Mouse (Mus musculus): ENCODE data around the gene Fermt3. TPM values are rescaled to one million over a fixed set of nuclear protein-coding genes. Genes with fewer than 3 reads are reported as not detected.

Fermt3 gene
- polyA plus RNA-seq, 1 experiment = 48.3 TPM

- Histone ChIP-seq H3K9me3 (ENCODE audit: control insufficient read depth, low read length) (no peaks in the 10 kb centered on the region), H3K27me3 (ENCODE audit: control insufficient read depth) (no peaks in the 10 kb centered on the region), H3K36me3 (ENCODE audit: control insufficient read depth) (peaks cover 23% of the 10 kb centered on the region), H3K4me1 (ENCODE audit: control insufficient read depth) (peaks cover 39% of the 10 kb centered on the region), H3K4me3 (replicated peaks) (peak overlapping the region; percentile 73)
- TF ChIP-seq TAL1 (IDR thresholded peaks at IDR 0.05; ENCODE audit: low read length) = no peak
- TF ChIP-seq GATA1 (IDR thresholded peaks at IDR 0.05; ENCODE audit: low read length) = no peak
These were observed 21.4 kb upstream of the Fermt3 start for GRCm38 (mm10) chr19:7040637-7041130.

DNA sequence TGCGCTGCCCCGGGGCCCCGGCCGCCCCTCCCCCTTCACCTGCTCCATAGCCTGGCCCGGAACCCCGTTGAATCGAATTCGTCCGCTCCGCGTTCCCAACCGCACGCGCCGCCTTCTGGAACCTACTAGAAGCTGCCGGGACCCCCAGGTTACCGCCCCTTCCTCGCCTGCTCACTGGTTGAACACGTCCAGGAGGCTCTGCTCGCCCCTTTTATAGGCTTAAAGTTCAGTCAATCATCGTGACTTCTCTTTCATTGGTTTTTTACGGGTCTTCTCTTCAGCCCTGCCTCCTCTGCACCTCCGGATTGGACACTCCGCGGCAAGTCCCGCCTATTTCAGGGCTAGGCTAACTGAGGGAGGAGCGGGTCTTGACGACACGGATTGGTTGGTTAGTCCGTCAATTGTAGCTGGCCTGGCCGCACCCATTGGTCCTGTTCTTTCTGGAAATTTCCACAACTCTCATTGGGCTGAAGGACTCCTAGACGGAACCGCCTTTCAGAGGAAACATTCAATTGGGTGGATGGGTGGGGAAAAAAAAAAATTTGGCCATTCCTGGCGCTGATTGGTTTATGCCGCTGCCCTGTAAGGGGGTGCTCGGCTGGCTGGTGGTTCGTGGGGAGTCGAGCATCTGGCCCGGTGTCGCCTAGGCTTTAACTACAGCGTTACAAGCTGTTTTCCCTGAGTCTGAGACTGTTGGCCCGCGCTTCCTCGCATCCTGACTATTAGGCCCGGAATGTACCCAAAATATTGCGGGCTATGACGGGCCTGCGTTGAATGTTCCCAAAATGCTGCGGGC, 20.8 kb upstream of the Fermt3 start, which contains the start of gene Stip1:
TSS of gene Stip1 (minus strand) at position 127 of the 796 bp plus-strand sequence.
- Histone ChIP-seq H3K36me3 (ENCODE audit: control insufficient read depth) (peaks cover 29% of the 10 kb centered on the region), H3K27me3 (ENCODE audit: control insufficient read depth) (no peaks in the 10 kb centered on the region), H3K4me3 (replicated peaks) (peak within 1 kb of the TSS; percentile 73), H3K4me1 (ENCODE audit: control insufficient read depth) (peaks cover 41% of the 10 kb centered on the region), H3K9me3 (ENCODE audit: control insufficient read depth, low read length) (no peaks in the 10 kb centered on the region)
- TF ChIP-seq TAL1 (IDR thresholded peaks at IDR 0.05; ENCODE audit: low read length) = no peak
- no peak for TF ChIP-seq GATA1 (IDR thresholded peaks at IDR 0.05; ENCODE audit: low read length)

- Histone ChIP-seq H3K27me3 (ENCODE audit: control insufficient read depth) (no peaks in the 10 kb centered on the region), H3K9me3 (ENCODE audit: control insufficient read depth, low read length) (no peaks in the 10 kb centered on the region), H3K4me1 (ENCODE audit: control insufficient read depth) (peaks cover 41% of the 10 kb centered on the region), H3K4me3 (replicated peaks) (peak overlapping the region; percentile 73), H3K36me3 (ENCODE audit: control insufficient read depth) (peaks cover 36% of the 10 kb centered on the region)
- TF ChIP-seq TAL1 (IDR thresholded peaks at IDR 0.05; ENCODE audit: low read length) = no peak
- TF ChIP-seq GATA1 (IDR thresholded peaks at IDR 0.05; ENCODE audit: low read length) = no peak
These were observed 19.9 kb upstream of the Fermt3 start for GRCm38 (mm10) chr19:7039088-7039720.

DNA sequence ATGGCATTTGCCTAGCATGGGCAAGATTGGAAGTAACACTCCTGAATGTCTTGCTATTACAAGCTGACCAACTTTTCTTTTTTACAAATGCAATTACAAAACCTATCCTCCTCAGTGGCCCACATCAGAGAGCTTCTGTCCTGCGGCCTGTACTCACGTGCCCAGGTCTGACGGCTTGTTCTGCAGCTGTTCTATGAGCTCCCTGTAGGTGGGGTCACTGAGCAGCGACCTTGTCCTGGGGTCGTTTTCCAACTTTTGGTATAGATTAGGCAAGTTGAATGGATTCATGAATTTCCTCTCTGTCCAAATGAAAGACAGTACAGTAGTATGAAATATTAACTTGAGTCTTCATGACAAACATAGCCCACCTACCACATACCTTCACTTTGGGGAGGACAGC, 14.7 kb upstream of the Fermt3 start:
- Histone ChIP-seq H3K4me3 (replicated peaks) (no peak overlapping the region), H3K36me3 (ENCODE audit: control insufficient read depth) (peaks cover 88% of the 10 kb centered on the region), H3K27me3 (ENCODE audit: control insufficient read depth) (no peaks in the 10 kb centered on the region), H3K9me3 (ENCODE audit: control insufficient read depth, low read length) (no peaks in the 10 kb centered on the region), H3K4me1 (ENCODE audit: control insufficient read depth) (peaks cover 26% of the 10 kb centered on the region)
- TF ChIP-seq GATA1 (IDR thresholded peaks at IDR 0.05; ENCODE audit: low read length) (no peak), TAL1 (IDR thresholded peaks at IDR 0.05; ENCODE audit: low read length) (no peak)

GRCm38 (mm10) chr19:7029531-7029930, 10.3 kb upstream of the Fermt3 start:
- Histone ChIP-seq H3K4me1 (ENCODE audit: control insufficient read depth) (no peaks in the 10 kb centered on the region), H3K27me3 (ENCODE audit: control insufficient read depth) (no peaks in the 10 kb centered on the region), H3K36me3 (ENCODE audit: control insufficient read depth) (peaks cover 98% of the 10 kb centered on the region), H3K9me3 (ENCODE audit: control insufficient read depth, low read length) (no peaks in the 10 kb centered on the region), H3K4me3 (replicated peaks) (no peak overlapping the region)
- TF ChIP-seq GATA1 (IDR thresholded peaks at IDR 0.05; ENCODE audit: low read length) (no peak), TAL1 (IDR thresholded peaks at IDR 0.05; ENCODE audit: low read length) (no peak)

DNA sequence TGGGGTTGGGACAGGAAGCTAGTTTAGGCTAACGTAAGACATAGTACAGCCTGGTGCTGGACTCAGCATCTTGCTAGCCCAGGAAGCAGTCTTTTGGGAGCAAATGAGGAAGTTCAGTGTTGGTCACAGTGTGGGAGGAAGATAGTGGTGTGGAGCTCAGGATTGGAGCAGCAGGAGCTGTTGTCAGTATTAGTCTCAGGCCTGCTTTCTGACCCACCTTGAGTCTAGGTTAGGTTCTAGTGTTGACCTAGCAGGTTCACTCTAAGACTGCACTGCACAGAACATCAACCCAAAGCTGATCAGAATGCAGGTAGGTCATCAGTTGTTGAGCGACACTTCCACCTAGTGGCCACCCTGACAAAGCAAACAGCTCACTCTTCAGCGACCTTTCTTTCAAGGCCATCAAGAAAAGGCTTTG, 964 bp upstream of the Fermt3 start:
- peaks cover 97% of the 10 kb centered on the region for H3K36me3 ChIP-seq (ENCODE audit: control insufficient read depth)
- peaks cover 48% of the 10 kb centered on the region for H3K4me1 ChIP-seq (ENCODE audit: control insufficient read depth)
- H3K4me3 ChIP-seq (replicated peaks) = no peak overlapping the region

DNA sequence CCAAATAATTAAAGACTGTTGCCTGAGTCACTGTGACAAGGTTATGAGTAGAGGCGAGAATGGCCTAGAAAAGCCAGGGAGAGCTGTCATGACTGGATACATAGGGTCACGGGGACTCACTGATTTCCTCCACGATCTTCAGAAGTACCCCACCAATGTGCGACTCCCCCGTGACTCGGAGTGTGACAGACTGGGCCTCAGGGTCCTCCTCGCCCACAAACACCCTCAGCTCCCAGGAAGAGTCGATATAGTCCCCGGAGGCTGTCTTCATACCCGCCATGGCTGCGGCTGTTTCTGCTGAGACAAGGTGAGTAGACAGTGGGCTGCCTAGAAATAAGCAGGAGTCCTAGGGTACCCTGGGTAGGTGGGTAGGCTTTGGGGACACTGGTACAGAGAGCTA, 723 bp downstream of the Fermt3 start:
- Histone ChIP-seq H3K4me3 (replicated peaks) (peak overlapping the region; percentile 71), H3K36me3 (ENCODE audit: control insufficient read depth) (peaks cover 95% of the 10 kb centered on the region), H3K27me3 (ENCODE audit: control insufficient read depth) (no peaks in the 10 kb centered on the region), H3K9me3 (ENCODE audit: control insufficient read depth, low read length) (no peaks in the 10 kb centered on the region), H3K4me1 (ENCODE audit: control insufficient read depth) (peaks cover 60% of the 10 kb centered on the region)
- TF ChIP-seq TAL1 (IDR thresholded peaks at IDR 0.05; ENCODE audit: low read length) = no peak

More for the DNA sequence above, 964 bp upstream of the Fermt3 start:
- Histone ChIP-seq H3K9me3 (ENCODE audit: control insufficient read depth, low read length) (no peaks in the 10 kb centered on the region), H3K27me3 (ENCODE audit: control insufficient read depth) (no peaks in the 10 kb centered on the region)
- TF ChIP-seq TAL1 (IDR thresholded peaks at IDR 0.05; ENCODE audit: low read length) (no peak), GATA1 (IDR thresholded peaks at IDR 0.05; ENCODE audit: low read length) (no peak)

DNA sequence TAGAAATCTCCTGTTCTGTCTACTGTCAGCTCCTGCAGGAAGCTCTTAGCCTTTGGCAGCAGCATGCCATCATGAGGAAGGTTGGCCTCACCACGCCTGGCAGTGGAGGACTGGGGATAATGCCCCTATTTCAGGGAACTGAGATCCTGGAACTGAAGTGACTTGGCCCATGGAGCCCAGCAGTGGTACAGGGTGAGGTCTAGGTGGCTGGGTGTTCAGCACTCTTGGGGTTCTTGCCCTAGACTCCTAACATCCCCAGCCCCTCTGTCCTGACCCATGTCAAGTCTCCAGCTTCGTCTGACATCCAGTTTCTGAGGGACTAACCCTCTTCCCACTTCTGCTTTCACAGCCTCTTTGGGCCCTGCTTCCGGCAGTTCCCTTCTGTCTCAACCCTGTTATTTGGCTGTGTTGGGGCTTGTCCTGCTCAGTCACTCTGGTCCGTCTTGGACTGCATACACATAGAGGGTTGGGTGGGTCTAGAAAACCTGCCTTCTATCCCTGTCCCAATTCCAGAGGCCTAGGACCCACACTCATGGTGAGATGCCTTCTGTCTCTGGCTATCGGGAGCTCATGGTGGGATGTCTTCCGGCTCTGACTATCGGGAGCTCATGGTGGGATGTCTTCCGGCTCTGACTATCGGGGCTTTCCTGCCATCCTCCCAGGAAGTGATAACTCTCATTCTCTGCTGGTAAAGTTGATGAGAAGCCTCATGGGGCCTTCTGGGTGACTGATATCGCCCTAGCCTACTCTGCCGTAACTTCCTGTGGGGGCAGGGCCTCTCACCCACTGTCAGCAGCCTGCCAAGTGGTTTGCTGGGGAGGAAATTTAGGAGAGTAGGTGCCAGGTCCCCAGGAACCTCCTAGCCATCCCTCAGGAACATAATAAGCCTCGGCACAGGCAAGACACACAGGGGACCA, 1.5 kb downstream of the Fermt3 start:
- Histone ChIP-seq H3K9me3 (ENCODE audit: control insufficient read depth, low read length) (no peaks in the 10 kb centered on the region), H3K36me3 (ENCODE audit: control insufficient read depth) (peaks cover 95% of the 10 kb centered on the region), H3K4me3 (replicated peaks) (peak overlapping the region; percentile 71), H3K4me1 (ENCODE audit: control insufficient read depth) (peaks cover 65% of the 10 kb centered on the region), H3K27me3 (ENCODE audit: control insufficient read depth) (no peaks in the 10 kb centered on the region)
- TF ChIP-seq GATA1 (IDR thresholded peaks at IDR 0.05; ENCODE audit: low read length) = peak; percentile 57
- peak; percentile 40; the same call in 2 of the 3 replicates for TF ChIP-seq TAL1 (IDR thresholded peaks at IDR 0.05; ENCODE audit: low read length)
